Mouse (Mus musculus) central nervous system, embryonic 18 days (tissue): ENCODE results near the gene Mpc1. TPM values are rescaled to one million over a fixed set of nuclear protein-coding genes. Genes with fewer than 3 reads are reported as not detected.

Experiments used
- polyA plus RNA-seq: library from polyadenylated mRNA; depleted of rRNA; stranded (reverse); fragments of >200 nt; gene quantifications from 2 replicates; pipeline ENCODE4 v1.2.3, GENCODE M21; 2012; rRNA removed

Gene Mpc1
- polyA plus RNA-seq, result 265 and 296 TPM in 2 replicates

GRCm38 (mm10) chr17:8282821-8283525 lies at the start of gene Mpc1:
Gene Mpc1 (plus strand): TSS chr17:8282904.

GRCm38 (mm10) chr17:8235743-8236142 lies 47.0 kb upstream of the Mpc1 start, which contains the start of gene Ccr6:
Gene Ccr6 (plus strand): TSS chr17:8236043.

GRCm38 (mm10) chr17:8310838-8311614 lies 28.3 kb downstream of the Mpc1 start, which contains the start of gene Sft2d1:
Gene Sft2d1 (plus strand): TSS chr17:8311102.

GRCm38 (mm10) chr17:8337159-8337558 lies 54.5 kb downstream of the Mpc1 start, which contains the start of gene Prr18:
Gene Prr18 (plus strand): TSS chr17:8337459.

Other genes starting within 250 kb of the Mpc1 start
- 0.47 and 0.75 TPM in 2 replicates for gene Gm49673, start 135.1 kb upstream of the Mpc1 start, polyA plus RNA-seq
- gene Rnaset2a, start 134.8 kb upstream of the Mpc1 start, polyA plus RNA-seq, result 12.2 and 16.7 TPM in 2 replicates
- gene Fgfr1op, start 117.4 kb upstream of the Mpc1 start, polyA plus RNA-seq, result 16.6 and 20.1 TPM in 2 replicates
- not detected in 2 replicates for gene Ccr6, start 46.9 kb upstream of the Mpc1 start, polyA plus RNA-seq
- gene Sft2d1, start 28.2 kb downstream of the Mpc1 start, polyA plus RNA-seq, result 212 and 213 TPM in 2 replicates
- 25.4 and 25.5 TPM in 2 replicates for gene Prr18, start 54.6 kb downstream of the Mpc1 start, polyA plus RNA-seq
- 0.74 and 0.96 TPM in 2 replicates for gene T2, start 73.1 kb downstream of the Mpc1 start, polyA plus RNA-seq
- 0.71 and 1.0 TPM in 2 replicates for gene T, start 151.5 kb downstream of the Mpc1 start, polyA plus RNA-seq
- gene Pde10a, start 242.5 kb downstream of the Mpc1 start, polyA plus RNA-seq, result 49.5 and 56.8 TPM in 2 replicates